Mouse (Mus musculus) intestine, embryonic 16.5 days (tissue): ENCODE results near the gene Rab20. TPM values are rescaled to one million over a fixed set of nuclear protein-coding genes. Genes with fewer than 3 reads are reported as not detected.
A peak's percentile ranks its signal among the peaks of the same experiment; 100 is the strongest.
"Not testable (repeated sequence)": the region's sequence is repeated elsewhere in the genome, so short reads cannot be mapped to it uniquely, and the experiment has no call there.

Experiments
- ATAC-seq: fragments of 200-750 bp; cut with Nextera tagmentation; 2 replicates; pipeline ENCODE4 v1.8.0; 2017; ENCODE audit warnings: moderate TSS enrichment, moderate library complexity
- H3K27ac ChIP-seq: fragments of 300-500 bp; sonication (generic); 2 replicates; pipeline ENCODE4 v1.5.1; 2014; ENCODE audit warnings: mild to moderate bottlenecking, low read length
- H3K27me3 ChIP-seq: fragments of 300-500 bp; sonication (generic); replicated peaks from 2 replicates; pipeline ENCODE4 v1.6.1; 2014; ENCODE audit warnings: low read length, control low read depth, mixed read lengths; ENCODE audit not compliant: control insufficient read depth, insufficient read depth
- H3K36me3 ChIP-seq: fragments of 300-500 bp; sonication (generic); 2 replicates; pipeline ENCODE4 v1.6.1; 2014; ENCODE audit warnings: low read length, control low read depth; ENCODE audit not compliant: control insufficient read depth, insufficient read depth
- H3K4me1 ChIP-seq: fragments of 300-500 bp; sonication (generic); 2 replicates; pipeline ENCODE4 v1.6.1; 2014; ENCODE audit warnings: low read length, control low read depth, mixed read lengths; ENCODE audit not compliant: control insufficient read depth, insufficient read depth
- H3K4me2 ChIP-seq: fragments of 300-500 bp; sonication (generic); 2 replicates; pipeline ENCODE4 v1.6.1; 2014; ENCODE audit warnings: low read depth, low read length, control low read depth
- H3K4me3 ChIP-seq: fragments of 300-500 bp; sonication (generic); 2 replicates; pipeline ENCODE4 v1.5.1; 2014; ENCODE audit warnings: mild to moderate bottlenecking, low read length
- H3K9ac ChIP-seq: fragments of 300-500 bp; sonication (generic); 2 replicates; pipeline ENCODE4 v1.6.1; 2014; ENCODE audit warnings: low read depth, low read length
- H3K9me3 ChIP-seq: fragments of 300-500 bp; sonication (generic); 2 replicates; pipeline ENCODE4 v1.6.1; 2016; ENCODE audit warnings: low read length, control low read depth; ENCODE audit not compliant: control insufficient read depth
- WGBS: fragments of 180-500 bp; shearing (Covaris S2); extraction: QIAGEN DNeasy Blood & Tissue Kit; methylation state at CpG from one replicate; pipeline ENCODE4 v1.1.7; 2014; 5-methylcytosine and 5-hydroxymethylcytosine counted together
- polyA plus RNA-seq: library from polyadenylated mRNA; unstranded; fragments of >200 nt; fragmentation: Nextera tagmentation; extraction: Ambion mirVana; gene quantifications from 2 replicates; pipeline ENCODE4 v1.2.1, GENCODE M21; 2015

Rab20 gene
- polyA plus RNA-seq, 1 experiment from 2014 or later = 25.5 TPM

DNA sequence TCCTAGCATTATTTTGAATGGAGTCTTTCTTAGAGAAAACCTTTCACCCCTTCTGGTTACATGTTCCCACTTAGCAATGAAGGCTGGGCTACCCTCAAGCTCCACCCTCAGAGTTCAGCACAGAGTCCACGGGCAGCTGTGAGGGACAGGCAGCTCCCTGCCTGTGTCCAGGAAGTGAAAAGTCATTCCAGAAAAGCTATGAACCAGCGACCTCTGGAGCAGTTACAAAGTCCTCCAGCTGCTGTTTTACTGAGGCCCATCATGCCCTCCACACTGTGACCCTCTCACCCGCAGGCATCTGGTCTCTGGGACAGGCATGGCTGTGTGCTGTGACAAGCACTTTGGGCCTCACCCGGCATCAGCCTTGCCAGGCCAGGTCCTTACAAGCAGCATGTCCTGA is 5.4 kb downstream of the Rab20 start:
- Histone ChIP-seq H3K4me1 (peaks cover 29% of the 10 kb centered on the region), H3K36me3 (no peaks in the 10 kb centered on the region), H3K4me3 (0 out of 2 replicates have a peak overlapping the region, but pooled peaks have one; percentile 3), H3K9ac (peak overlapping the region; percentile 41; the same call in 1 of the 2 replicates), H3K27me3 (no peaks in the 10 kb centered on the region), H3K27ac (peak overlapping the region; percentile 90), H3K4me2 (peak overlapping the region; percentile 18; the same call in 1 of the 2 replicates), H3K9me3 (no peaks in the 10 kb centered on the region)
- WGBS = 30% methylated on average over 4 of the region's 4 CpGs
- peak; percentile 87 for ATAC-seq

DNA sequence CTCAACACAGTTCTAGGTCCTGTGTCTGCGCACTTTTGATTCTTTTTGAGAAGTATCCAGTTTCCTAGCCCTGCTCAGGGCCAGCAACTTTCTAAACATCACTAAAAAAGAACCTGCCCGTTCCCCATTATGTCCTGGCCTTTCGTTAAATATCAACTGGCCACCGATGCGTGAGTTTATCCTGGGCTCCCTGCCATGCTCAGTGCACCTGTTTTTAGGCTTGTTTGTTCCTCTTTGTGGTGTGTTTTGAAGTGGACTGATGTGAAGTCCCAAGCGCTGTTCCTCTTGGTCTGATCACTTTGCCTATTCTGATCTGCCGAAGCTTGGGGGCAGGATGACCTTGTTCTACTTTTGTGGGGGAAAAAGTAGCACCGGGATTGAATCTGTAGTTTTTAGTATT is 7.2 kb downstream of the Rab20 start:
- peaks cover 23% of the 10 kb centered on the region for H3K4me1 ChIP-seq
- H3K9ac ChIP-seq = no peak overlapping the region
- no peak overlapping the region for H3K4me3 ChIP-seq
- H3K9me3 ChIP-seq = peaks cover 7% of the 10 kb centered on the region
- H3K4me2 ChIP-seq = no peak overlapping the region
- H3K36me3 ChIP-seq = no peaks in the 10 kb centered on the region
- H3K27ac ChIP-seq = no peak overlapping the region
- no peaks in the 10 kb centered on the region for H3K27me3 ChIP-seq
- 59% methylated on average over 8 of the region's 8 CpGs for WGBS
- ATAC-seq = no peak

DNA sequence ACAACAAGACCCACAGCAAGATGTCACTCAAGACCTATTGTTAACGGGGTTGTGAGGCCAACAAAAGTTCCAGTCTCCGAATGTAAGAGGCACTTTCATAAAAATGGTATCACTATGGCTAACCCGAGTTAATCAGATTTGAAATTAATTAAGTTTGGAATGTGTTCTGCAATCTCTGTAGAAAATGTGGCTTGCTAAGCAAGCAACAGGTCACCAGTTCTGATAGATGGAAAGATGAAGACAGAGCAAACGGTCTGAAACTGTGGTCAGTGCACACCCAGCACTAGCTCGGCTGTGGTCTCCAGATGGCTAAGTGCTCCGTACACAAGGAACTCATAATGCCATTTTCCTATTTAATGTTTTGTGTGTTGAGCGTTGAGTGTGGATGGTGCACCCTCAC is 7.8 kb downstream of the Rab20 start:
- no peak overlapping the region for H3K27ac ChIP-seq
- no peaks in the 10 kb centered on the region for H3K36me3 ChIP-seq
- H3K4me3 ChIP-seq = no peak overlapping the region
- H3K4me2 ChIP-seq = no peak overlapping the region
- no peak overlapping the region for H3K9ac ChIP-seq
- peaks cover 7% of the 10 kb centered on the region for H3K9me3 ChIP-seq
- H3K27me3 ChIP-seq = no peaks in the 10 kb centered on the region
- no peak for ATAC-seq
- WGBS = 77% methylated on average over 7 of the region's 7 CpGs
- peaks cover 16% of the 10 kb centered on the region for H3K4me1 ChIP-seq

DNA sequence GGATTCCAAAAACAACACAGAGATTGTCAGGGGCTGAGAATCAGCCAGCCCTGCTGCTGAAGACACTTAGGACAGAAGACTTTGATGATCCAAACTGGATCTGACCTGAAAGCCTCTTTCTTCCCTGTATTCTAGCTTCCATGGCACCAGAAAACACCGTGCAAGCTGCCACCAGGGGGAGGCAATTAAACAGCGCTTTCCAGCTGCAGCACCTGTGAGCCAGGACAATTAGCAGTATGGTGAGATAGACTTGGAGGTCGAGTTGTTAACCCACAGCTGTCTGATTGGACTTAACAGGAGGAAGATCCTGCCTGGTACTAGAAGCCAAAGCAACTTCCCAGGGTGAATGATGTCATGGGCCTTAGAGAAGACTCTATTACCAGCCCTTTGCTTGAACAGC is 9.4 kb downstream of the Rab20 start:
- no peaks in the 10 kb centered on the region for H3K27me3 ChIP-seq
- no peak overlapping the region for H3K4me2 ChIP-seq
- no peak overlapping the region for H3K4me3 ChIP-seq
- H3K36me3 ChIP-seq = no peaks in the 10 kb centered on the region
- H3K4me1 ChIP-seq = peaks cover 15% of the 10 kb centered on the region
- H3K9ac ChIP-seq = no peak overlapping the region
- peaks cover 7% of the 10 kb centered on the region for H3K9me3 ChIP-seq
- no peak for ATAC-seq
- H3K27ac ChIP-seq = no peak overlapping the region
- 8% methylated on average over 3 of the region's 3 CpGs for WGBS

DNA sequence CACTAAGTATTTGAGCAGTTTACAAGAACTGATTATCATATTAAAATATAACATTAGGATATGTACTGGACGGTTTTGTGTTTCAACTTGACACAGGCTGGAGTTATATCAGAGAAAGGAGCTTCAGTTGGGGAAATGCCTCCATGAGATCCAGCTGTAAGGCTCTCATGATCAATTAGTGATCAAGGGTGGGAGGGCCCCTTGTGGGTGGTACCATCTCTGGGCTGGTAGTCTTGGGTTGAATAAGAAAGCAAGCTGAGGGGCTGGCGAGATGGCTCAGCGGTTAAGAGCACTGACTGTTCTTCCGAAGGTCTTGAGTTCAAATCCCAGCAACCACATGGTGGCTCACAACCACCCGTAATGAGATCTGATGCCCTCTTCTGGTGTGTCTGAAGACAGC is 12.0 kb downstream of the Rab20 start:
- H3K9ac ChIP-seq, H3K4me2 ChIP-seq, ATAC-seq, H3K4me3 ChIP-seq, H3K9me3 ChIP-seq, H3K36me3 ChIP-seq, H3K27ac ChIP-seq, H3K27me3 ChIP-seq: not testable (repeated sequence)
- H3K4me1 ChIP-seq = peaks cover 12% of the 10 kb centered on the region; the same call in 1 of the 2 replicates
- 85% methylated on average over 4 of the region's 5 CpGs for WGBS

DNA sequence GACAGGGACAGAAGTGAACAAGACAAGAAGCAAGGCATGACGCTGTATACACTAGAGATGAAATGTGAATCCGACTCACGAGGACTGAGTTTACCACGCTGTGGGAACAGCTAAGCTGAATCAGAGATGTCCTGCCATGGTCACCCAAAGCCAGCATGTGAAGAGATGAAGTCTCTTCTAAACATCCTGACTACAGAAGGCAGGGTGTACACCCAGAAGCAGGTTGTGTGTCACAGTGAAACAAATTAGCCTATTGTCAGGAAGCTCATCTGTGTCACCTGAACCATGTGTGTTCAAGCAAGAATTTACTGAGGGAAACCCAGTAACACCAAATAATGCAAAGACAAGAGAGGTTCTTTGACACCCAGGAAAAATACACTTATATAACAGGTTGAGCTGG is 12.9 kb downstream of the Rab20 start:
- Histone ChIP-seq H3K27ac (no peak overlapping the region), H3K27me3 (no peaks in the 10 kb centered on the region), H3K4me2 (no peak overlapping the region), H3K4me3 (no peak overlapping the region), H3K4me1 (peaks cover 15% of the 10 kb centered on the region; the same call in 1 of the 2 replicates), H3K9me3 (peaks cover 7% of the 10 kb centered on the region), H3K9ac (no peak overlapping the region), H3K36me3 (no peaks in the 10 kb centered on the region)
- WGBS = 91% methylated on average over 4 of the region's 4 CpGs
- ATAC-seq = no peak

DNA sequence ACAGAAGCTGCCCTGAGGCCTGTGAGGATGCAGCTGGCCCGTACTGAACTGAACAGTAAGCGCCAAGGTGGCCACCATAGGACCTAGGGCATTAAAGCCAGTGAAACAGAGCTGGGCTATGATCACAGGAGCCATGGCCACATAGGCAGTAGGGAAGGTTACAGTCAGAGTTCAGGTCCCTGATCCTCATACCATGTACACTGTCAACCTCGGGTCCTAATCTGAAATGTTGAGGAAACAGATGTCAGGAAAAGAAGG is 13.9 kb downstream of the Rab20 start:
- Histone ChIP-seq H3K9ac (no peak overlapping the region), H3K27ac (peak overlapping the region; percentile 67), H3K4me2 (no peak overlapping the region), H3K36me3 (no peaks in the 10 kb centered on the region), H3K4me1 (peaks cover 15% of the 10 kb centered on the region; the same call in 1 of the 2 replicates), H3K4me3 (no peak overlapping the region), H3K9me3 (peaks cover 7% of the 10 kb centered on the region), H3K27me3 (no peaks in the 10 kb centered on the region)
- WGBS = 68% methylated on average over 3 of the region's 3 CpGs
- ATAC-seq = no peak

DNA sequence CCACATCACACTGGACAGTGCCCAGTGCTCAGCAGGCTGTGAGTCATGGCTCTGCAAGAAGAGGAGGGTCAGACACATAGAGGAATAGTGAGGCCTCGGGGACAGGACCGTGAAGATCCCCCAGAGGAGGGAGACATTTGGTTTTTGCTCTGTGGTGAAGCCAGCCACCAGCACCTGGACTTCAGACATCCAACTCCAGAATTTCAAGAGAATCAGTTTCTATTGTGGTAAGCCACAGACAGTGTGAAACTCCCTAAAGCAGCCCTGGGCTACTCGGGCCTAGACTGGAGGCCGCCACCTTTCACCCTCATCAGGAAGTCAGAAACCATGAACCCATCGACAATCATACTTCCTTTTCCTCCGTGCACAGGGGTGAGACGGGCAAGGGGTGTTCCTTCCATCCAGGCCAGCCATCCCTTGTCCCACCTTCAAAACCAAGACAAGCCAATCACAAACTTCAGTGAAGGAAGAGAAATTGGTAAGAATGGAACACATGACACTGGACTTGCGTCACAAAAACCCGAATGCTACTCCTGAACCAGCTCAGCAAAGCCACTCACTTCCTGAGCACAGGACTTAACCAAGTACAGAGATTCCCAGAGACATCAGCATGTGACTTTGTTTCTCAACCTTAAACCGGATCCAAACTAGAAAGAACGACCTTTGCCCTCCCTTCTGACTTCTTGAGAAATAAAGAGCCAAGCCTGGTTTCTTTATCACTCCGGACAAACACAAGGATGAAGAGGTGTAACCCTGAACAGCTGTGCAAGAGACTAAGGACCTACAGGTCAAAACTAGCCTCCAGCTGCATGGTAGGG is 14.4 kb downstream of the Rab20 start:
- 61% methylated on average over 12 of the region's 12 CpGs for WGBS
- H3K9ac ChIP-seq = no peak overlapping the region
- peak overlapping the region; percentile 80 for H3K27ac ChIP-seq
- no peaks in the 10 kb centered on the region for H3K27me3 ChIP-seq
- H3K4me1 ChIP-seq = peaks cover 18% of the 10 kb centered on the region
- peak; percentile 78 for ATAC-seq
- H3K9me3 ChIP-seq = peaks cover 7% of the 10 kb centered on the region
- H3K36me3 ChIP-seq = no peaks in the 10 kb centered on the region
- H3K4me3 ChIP-seq = no peak overlapping the region
- no peak overlapping the region for H3K4me2 ChIP-seq

DNA sequence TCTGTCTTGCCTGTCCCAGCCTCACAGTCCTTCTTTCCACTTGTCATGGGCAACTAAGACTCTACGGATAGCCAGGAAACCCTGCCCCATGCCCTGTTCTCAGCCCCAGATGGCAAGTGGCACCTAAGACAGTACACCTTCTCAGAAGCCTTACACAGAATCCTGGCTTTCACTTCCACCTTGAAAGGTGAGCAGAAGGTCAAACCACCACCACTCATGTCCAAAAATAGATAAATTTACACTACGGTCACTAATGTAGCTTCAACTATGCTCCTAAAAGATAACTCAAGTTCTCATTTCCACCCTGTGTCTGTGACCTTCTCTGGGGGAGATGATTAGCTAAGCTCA is 15.0 kb downstream of the Rab20 start:
- H3K4me2 ChIP-seq = no peak overlapping the region
- 80% methylated on average over 2 of the region's 2 CpGs for WGBS
- H3K4me3 ChIP-seq = no peak overlapping the region
- no peaks in the 10 kb centered on the region for H3K27me3 ChIP-seq
- H3K4me1 ChIP-seq = peaks cover 24% of the 10 kb centered on the region
- no peaks in the 10 kb centered on the region for H3K36me3 ChIP-seq
- H3K9me3 ChIP-seq = peaks cover 7% of the 10 kb centered on the region
- ATAC-seq = no peak
- peak overlapping the region; percentile 80 for H3K27ac ChIP-seq
- no peak overlapping the region for H3K9ac ChIP-seq

DNA sequence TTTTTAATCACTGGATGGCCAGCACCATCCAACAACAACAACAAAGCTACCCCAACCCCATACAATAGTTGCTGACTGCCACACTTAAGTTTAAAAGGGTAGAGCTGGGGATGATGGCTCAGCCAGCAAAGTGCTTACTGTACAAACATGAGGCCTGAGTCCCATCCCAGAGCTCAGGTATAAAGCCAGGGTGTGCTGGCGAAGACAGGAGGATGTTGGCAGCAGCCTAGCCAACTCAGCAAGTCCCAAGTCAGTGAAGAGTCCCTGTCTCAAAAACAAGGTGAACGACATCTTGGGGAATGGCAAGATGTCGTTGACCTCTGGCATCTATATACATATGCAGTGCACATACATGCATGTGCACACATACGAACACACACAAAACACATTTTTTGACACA is 15.9 kb downstream of the Rab20 start:
- Histone ChIP-seq H3K36me3 (no peaks in the 10 kb centered on the region), H3K27ac (no peak overlapping the region), H3K4me1 (peaks cover 32% of the 10 kb centered on the region), H3K4me2 (no peak overlapping the region), H3K4me3 (no peak overlapping the region), H3K9ac (no peak overlapping the region), H3K9me3 (peaks cover 4% of the 10 kb centered on the region), H3K27me3 (no peaks in the 10 kb centered on the region)
- WGBS = 91% methylated on average over 4 of the region's 4 CpGs
- no peak for ATAC-seq
